Mouse (Mus musculus) heart, embryonic 13.5 days (tissue): ENCODE measurements at regions not wholly inside any gene's neighbourhood (a gene's known extent, or its start where the extent isn't known, plus 50 kb on each side); places are given as distances from the start of the nearest gene placed in this dataset.

Experiments
- ATAC-seq: fragments of 200-750 bp; cut with Nextera tagmentation; 2 replicates; pipeline ENCODE4 v1.8.0; 2017; ENCODE audit warnings: moderate TSS enrichment; ENCODE audit not compliant: insufficient number of reproducible peaks, low FRiP score, low TSS enrichment; ENCODE audit errors: extremely low read depth
- H3K27ac ChIP-seq: fragments of 300-500 bp; sonication (generic); replicated peaks from 2 replicates; pipeline ENCODE4 v1.5.1; 2015; ENCODE audit warnings: moderate library complexity, mild to moderate bottlenecking, inconsistent platforms
- H3K27me3 ChIP-seq: fragments of 300-500 bp; sonication (generic); replicated peaks from 2 replicates; pipeline ENCODE4 v1.6.1; 2015; ENCODE audit warnings: mild to moderate bottlenecking, inconsistent platforms
- H3K36me3 ChIP-seq: fragments of 300-500 bp; sonication (generic); 2 replicates; pipeline ENCODE4 v1.6.1; 2015; ENCODE audit warnings: mild to moderate bottlenecking, inconsistent platforms
- H3K4me1 ChIP-seq: fragments of 300-500 bp; sonication (generic); 2 replicates; pipeline ENCODE4 v1.6.1; 2015; ENCODE audit warnings: inconsistent platforms
- H3K4me2 ChIP-seq: fragments of 300-500 bp; sonication (generic); 2 replicates; pipeline ENCODE4 v1.6.1; 2015; ENCODE audit warnings: inconsistent platforms, mild to moderate bottlenecking, moderate library complexity
- H3K4me3 ChIP-seq: fragments of 300-500 bp; sonication (generic); 2 replicates; pipeline ENCODE4 v1.5.1; 2015; ENCODE audit warnings: moderate library complexity, mild to moderate bottlenecking, inconsistent platforms
- H3K9ac ChIP-seq: fragments of 300-500 bp; sonication (generic); 2 replicates; pipeline ENCODE4 v1.6.1; 2015; ENCODE audit warnings: inconsistent platforms, mild to moderate bottlenecking, moderate library complexity
- H3K9me3 ChIP-seq: fragments of 300-500 bp; sonication (generic); 2 replicates; pipeline ENCODE4 v1.6.1; 2016; ENCODE audit warnings: inconsistent platforms
- WGBS: fragments of 180-500 bp; shearing (Covaris S2); methylation state at CpG from one replicate; pipeline ENCODE4 v1.1.7; 2015; ENCODE audit warnings: mixed read lengths; 5-methylcytosine and 5-hydroxymethylcytosine counted together

DNA sequence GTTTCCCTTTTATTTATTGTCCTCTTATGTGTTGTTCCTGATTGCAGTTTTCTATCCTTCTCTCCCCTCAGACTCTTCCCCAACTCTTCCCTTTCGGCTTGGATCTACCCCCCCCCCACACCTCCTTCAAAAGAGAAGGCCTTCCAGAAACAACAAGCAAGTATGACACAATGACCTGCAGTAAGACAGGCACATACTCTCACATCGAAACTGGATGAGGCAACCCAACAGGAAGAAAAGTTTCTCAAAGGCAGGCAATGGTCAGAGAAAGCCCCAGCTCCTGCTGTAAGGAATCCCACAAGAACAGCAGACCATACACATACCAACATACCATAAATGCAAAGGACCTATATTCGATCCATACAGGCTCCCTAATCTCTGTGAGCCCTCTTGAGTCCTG, 535.8 kb upstream of the Zeb2 start:
- Histone ChIP-seq H3K9ac (no peak overlapping the region), H3K27me3 (no peaks in the 10 kb centered on the region), H3K9me3 (no peaks in the 10 kb centered on the region), H3K4me1 (no peaks in the 10 kb centered on the region), H3K27ac (no peak overlapping the region), H3K4me3 (no peak overlapping the region), H3K36me3 (no peaks in the 10 kb centered on the region), H3K4me2 (no peak overlapping the region)
- ATAC-seq: no peak
- WGBS: 61% methylated on average over 3 of the region's 3 CpGs

DNA sequence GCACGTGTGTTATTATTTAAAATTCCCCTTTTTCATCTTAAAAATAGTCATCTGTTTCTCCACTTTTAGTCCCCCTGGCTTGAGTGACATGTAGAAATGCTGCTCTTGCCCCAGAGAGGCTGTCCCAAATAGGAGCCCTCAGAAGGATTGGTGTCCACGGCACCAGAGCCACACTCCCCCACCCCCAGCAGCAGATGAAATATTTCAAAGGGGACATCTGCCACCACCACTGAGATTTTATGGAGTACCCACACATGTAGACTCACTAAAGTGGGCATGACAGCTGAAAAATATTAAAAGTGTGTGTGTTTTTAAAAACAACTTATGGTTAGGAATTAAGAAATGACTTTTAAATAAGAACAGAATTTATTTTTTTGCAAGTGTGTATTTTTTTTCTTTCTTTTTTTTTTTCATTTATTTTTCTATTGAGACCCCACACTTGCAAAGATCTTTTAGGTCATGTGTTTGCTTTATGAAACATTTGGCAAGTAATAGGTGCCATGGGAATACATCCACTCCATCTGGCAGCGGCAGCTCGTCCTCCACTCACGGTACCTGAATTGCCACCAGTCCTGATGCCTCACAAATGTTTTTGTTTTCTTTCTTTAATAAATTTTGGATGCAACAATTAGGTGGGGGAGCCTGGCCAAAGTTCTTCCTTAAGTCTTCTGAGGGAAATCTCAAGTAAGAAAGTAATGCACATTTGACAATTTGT, 533.2 kb upstream of the Zeb2 start:
- Histone ChIP-seq H3K27me3 (no peaks in the 10 kb centered on the region), H3K4me1 (no peaks in the 10 kb centered on the region), H3K9me3 (no peaks in the 10 kb centered on the region), H3K4me2 (no peak overlapping the region), H3K9ac (no peak overlapping the region), H3K27ac (no peak overlapping the region), H3K36me3 (no peaks in the 10 kb centered on the region), H3K4me3 (no peak overlapping the region)
- 73% methylated on average over 5 of the region's 5 CpGs for WGBS
- no peak for ATAC-seq

DNA sequence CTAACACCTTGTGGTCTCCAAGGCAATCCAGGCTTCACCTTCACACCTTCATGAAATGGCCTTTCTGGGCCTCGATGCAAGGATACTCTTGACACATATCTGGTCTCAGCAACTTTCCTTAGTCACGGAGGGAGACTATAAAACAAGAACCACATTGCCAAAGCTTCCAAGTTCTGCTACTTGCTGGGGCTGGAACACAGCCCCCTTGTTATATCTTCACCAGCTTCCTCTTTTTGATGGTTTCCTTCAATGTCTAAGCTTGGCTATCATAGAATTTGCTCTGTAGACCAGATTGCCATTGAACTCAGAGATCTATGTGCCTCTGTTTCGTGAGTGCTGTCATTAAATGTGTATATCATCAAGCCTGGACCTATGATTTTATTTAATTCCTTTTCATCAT, 530.7 kb upstream of the Zeb2 start:
- no peaks in the 10 kb centered on the region for H3K27me3 ChIP-seq
- 72% methylated on average over 3 of the region's 3 CpGs for WGBS
- no peaks in the 10 kb centered on the region for H3K9me3 ChIP-seq
- H3K9ac ChIP-seq: no peak overlapping the region
- H3K36me3 ChIP-seq: no peaks in the 10 kb centered on the region
- H3K4me1 ChIP-seq: no peaks in the 10 kb centered on the region
- H3K27ac ChIP-seq: no peak overlapping the region
- no peak for ATAC-seq
- H3K4me2 ChIP-seq: no peak overlapping the region
- no peak overlapping the region for H3K4me3 ChIP-seq

DNA sequence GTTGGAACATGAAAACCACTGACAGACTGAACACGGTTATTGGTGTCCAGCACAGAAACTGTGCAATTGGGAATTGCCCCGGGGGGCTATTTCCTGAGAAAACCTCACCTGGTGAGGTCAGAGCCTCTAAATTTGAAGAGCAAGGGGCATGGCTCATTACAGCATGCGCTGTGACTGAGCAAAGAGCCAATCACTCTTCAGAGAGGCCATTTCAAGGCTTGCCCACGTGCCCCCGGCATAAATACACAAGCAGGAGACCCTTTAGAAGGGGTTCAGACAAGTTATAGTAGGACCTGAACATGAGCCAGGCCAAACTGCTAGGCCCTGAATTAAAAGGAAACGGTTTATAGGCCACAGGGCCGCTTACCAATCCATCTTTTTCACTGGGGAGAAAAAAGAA, 512.9 kb upstream of the Zeb2 start:
- H3K4me2 ChIP-seq: no peak overlapping the region
- no peaks in the 10 kb centered on the region for H3K9me3 ChIP-seq
- H3K4me3 ChIP-seq: no peak overlapping the region
- H3K4me1 ChIP-seq: no peaks in the 10 kb centered on the region
- ATAC-seq: no peak
- no peaks in the 10 kb centered on the region for H3K27me3 ChIP-seq
- WGBS: 69% methylated on average over 7 of the region's 7 CpGs
- no peaks in the 10 kb centered on the region for H3K36me3 ChIP-seq
- no peak overlapping the region for H3K9ac ChIP-seq
- no peak overlapping the region for H3K27ac ChIP-seq

DNA sequence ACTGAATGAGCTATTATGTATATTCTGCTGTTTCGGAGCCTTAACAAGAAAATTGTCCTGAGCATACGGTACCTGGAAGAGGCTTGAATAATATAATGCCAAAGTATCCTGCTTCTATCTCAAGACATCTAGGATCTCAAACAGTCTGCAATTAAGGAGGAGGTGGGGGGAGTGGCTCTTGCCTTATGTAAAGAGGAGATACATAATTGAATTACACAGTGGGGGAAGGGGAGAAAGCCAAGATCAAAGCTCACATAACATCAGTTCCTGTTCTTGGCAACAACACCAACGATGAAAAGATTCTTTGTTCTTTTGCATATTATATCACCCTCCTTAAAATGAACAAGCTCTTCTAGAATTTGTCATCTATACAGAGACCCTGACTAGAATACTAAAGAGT, 512.4 kb upstream of the Zeb2 start:
- Histone ChIP-seq H3K4me3 (no peak overlapping the region), H3K9me3 (no peaks in the 10 kb centered on the region), H3K27me3 (no peaks in the 10 kb centered on the region), H3K4me1 (no peaks in the 10 kb centered on the region), H3K36me3 (no peaks in the 10 kb centered on the region), H3K27ac (no peak overlapping the region), H3K4me2 (no peak overlapping the region), H3K9ac (no peak overlapping the region)
- no peak for ATAC-seq
- WGBS: 65% methylated on average over 3 of the region's 3 CpGs

DNA sequence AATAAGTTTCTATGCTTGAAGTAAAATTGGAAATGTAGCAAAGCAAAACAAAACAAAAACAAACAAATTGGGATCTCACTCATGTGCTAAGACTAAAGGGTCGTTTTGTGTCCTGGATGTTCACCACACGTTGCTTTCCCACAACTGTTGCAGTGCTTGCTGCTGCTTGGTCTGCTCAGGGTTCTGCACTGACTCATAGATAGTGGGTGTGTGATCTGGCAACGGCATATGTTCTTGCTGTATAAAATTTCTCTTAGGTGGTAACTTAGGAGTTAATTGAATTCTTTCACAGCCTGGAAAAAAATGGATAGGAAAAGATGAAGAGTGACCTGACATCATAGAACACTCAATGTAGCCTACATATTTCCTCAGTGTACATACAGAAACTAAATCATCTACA, 505.9 kb upstream of the Zeb2 start:
- H3K4me2 ChIP-seq: no peak overlapping the region
- no peaks in the 10 kb centered on the region for H3K9me3 ChIP-seq
- no peaks in the 10 kb centered on the region for H3K4me1 ChIP-seq
- H3K27ac ChIP-seq: no peak overlapping the region
- WGBS: 55% methylated on average over 3 of the region's 3 CpGs
- no peak overlapping the region for H3K9ac ChIP-seq
- no peaks in the 10 kb centered on the region for H3K27me3 ChIP-seq
- no peaks in the 10 kb centered on the region for H3K36me3 ChIP-seq
- no peak for ATAC-seq
- H3K4me3 ChIP-seq: no peak overlapping the region

DNA sequence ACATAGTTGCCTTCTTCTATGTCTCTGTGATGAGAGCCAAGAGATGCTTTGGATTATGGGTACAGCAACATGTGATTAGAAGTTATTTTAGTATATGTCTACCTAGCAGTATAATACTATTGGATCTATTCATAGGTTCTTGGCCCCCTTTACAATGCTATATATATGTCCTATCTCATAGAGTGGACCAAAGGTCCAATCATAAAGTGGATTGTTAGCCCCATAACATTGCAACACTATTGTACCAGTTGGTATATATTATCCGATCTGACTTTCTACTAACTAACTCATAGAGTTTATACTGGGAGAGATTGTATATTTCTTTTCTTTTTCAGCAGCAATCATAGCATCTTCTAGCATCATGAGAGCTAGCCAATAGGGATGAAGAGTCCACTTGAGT, 491.7 kb upstream of the Zeb2 start:
- Histone ChIP-seq H3K9me3 (no peaks in the 10 kb centered on the region), H3K27me3 (no peaks in the 10 kb centered on the region), H3K27ac (no peak overlapping the region), H3K36me3 (no peaks in the 10 kb centered on the region), H3K9ac (no peak overlapping the region), H3K4me3 (no peak overlapping the region), H3K4me1 (no peaks in the 10 kb centered on the region), H3K4me2 (no peak overlapping the region)
- no peak for ATAC-seq
- WGBS: 88% methylated on average over 1 of the region's 1 CpGs

DNA sequence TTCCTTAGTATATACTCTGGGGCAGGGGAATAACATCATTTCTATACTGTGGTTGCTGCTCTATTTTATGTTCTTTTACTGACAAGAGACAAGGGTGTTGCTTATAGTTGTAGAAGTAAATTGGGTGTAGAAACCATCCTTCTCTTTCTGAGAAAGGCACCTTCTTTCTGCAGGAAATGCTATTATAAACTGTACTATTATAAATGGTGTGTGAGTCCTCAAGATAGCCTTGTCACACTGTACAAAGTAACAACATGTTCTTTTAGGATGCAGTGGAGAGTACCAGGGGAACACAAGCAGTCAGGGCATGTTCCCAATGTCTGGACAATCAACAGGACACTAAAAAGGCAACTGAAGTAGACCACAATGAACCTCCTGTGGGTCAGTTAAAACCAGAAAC, 490.2 kb upstream of the Zeb2 start:
- H3K27me3 ChIP-seq: no peaks in the 10 kb centered on the region
- H3K4me2 ChIP-seq: no peak overlapping the region
- no peaks in the 10 kb centered on the region for H3K36me3 ChIP-seq
- no peaks in the 10 kb centered on the region for H3K9me3 ChIP-seq
- H3K27ac ChIP-seq: no peak overlapping the region
- H3K4me3 ChIP-seq: no peak overlapping the region
- H3K4me1 ChIP-seq: no peaks in the 10 kb centered on the region
- no peak overlapping the region for H3K9ac ChIP-seq
- ATAC-seq: no peak

DNA sequence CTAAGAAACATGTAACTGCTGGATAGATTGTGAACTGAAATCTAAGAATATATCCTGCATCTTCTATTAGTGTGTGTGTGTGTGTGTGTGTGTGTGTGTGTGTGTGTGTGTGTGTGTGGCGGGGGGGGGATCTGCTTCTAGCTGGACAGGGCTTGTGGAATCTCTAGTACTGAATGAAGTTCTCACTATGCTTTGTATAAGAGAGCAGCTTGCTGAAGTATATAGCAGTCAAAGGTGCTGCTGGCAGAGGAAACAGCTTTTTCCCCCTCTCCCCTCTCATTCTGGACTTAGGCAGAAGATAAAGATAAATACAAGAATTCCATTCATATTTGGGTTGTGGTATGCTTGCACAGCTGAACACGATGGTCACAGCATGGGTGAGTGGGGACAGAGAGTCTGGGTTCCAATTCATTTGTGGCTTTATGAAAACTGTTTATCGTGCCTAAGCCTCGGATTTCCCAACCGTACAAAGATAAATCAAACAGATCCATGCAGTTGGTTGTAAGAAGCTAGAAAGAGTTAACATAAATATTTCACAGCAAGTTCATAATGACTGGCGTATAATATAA, 484.2 kb upstream of the Zeb2 start:
- 51% methylated on average over 5 of the region's 6 CpGs for WGBS
- Histone ChIP-seq H3K4me1 (0 out of 2 replicates have a peak, but pooled peaks cover 3% of the 10 kb centered on the region), H3K36me3 (no peaks in the 10 kb centered on the region), H3K4me3 (no peak overlapping the region), H3K9me3 (no peaks in the 10 kb centered on the region), H3K27me3 (no peaks in the 10 kb centered on the region), H3K4me2 (no peak overlapping the region), H3K27ac (no peak overlapping the region), H3K9ac (no peak overlapping the region)
- no peak for ATAC-seq

DNA sequence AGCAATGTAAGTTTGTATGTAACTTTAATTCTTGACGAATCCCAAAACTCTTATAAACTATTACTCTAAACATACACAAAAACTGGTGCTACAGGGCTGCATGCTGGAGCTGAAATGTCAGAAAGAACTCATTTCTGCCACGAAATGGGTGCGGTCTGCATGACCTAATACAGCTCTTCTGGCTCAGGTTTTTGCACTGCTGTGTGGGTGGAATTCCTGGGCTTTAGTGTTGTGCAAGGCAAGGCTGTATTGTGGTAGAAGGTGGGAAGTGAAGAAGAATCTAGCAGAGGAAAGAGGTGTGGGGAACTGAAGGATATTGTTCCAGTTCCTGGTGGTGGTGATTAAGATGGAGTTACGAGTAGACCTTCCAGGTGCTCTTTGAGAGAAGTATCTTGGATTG, 476.6 kb upstream of the Zeb2 start:
- H3K27me3 ChIP-seq: no peaks in the 10 kb centered on the region
- H3K9ac ChIP-seq: no peak overlapping the region
- H3K27ac ChIP-seq: no peak overlapping the region
- H3K4me3 ChIP-seq: no peak overlapping the region
- H3K36me3 ChIP-seq: no peaks in the 10 kb centered on the region
- WGBS: 71% methylated on average over 4 of the region's 4 CpGs
- ATAC-seq: no peak
- no peaks in the 10 kb centered on the region for H3K9me3 ChIP-seq
- H3K4me1 ChIP-seq: no peaks in the 10 kb centered on the region
- no peak overlapping the region for H3K4me2 ChIP-seq

DNA sequence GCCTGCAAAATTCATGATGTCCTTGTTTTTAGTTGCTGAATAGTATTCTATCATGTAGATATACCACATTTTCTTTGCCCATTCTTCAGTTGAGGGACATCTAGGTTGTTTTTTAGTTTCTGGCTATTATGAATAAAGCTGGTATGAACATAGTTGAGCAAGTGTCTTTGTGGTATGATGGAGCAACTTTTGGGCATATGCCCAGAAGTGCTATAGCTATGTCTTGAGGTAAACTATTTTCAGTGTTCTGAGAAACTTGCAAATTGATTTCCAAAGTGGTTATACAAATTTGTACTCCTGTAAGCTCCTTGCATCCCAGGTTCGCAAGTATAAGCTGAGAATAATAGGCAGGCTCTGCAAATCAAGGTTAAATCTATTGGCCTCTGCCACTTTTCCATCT, 473.8 kb upstream of the Zeb2 start:
- no peaks in the 10 kb centered on the region for H3K9me3 ChIP-seq
- H3K4me2 ChIP-seq: no peak overlapping the region
- ATAC-seq: no peak
- H3K36me3 ChIP-seq: no peaks in the 10 kb centered on the region
- H3K27me3 ChIP-seq: no peaks in the 10 kb centered on the region
- no peak overlapping the region for H3K9ac ChIP-seq
- H3K27ac ChIP-seq: no peak overlapping the region
- H3K4me3 ChIP-seq: no peak overlapping the region
- 82% methylated on average over 1 of the region's 1 CpGs for WGBS
- H3K4me1 ChIP-seq: peaks cover 6% of the 10 kb centered on the region; the same call in 1 of the 2 replicates

DNA sequence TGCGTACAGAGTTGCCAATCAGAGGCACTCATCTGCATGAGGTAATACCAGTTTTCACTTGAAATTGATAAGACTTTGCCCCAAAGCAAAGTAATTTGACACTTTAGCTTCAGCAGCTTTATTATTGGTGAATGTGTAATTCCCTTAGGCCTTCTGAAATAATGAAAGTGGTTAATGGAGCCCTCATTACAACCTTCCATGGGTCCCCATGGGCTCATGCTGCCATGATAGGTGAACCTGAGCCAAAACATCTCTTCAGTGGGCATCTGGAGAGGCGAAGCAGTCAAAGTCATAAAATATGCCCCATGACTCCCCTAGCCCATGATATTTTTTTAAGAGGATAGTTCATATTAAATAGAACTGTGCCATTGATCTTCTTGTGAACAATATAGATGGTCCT, 471.1 kb upstream of the Zeb2 start:
- no peaks in the 10 kb centered on the region for H3K36me3 ChIP-seq
- no peak for ATAC-seq
- peaks cover 6% of the 10 kb centered on the region; the same call in 1 of the 2 replicates for H3K4me1 ChIP-seq
- WGBS: 76% methylated on average over 2 of the region's 2 CpGs
- H3K27ac ChIP-seq: no peak overlapping the region
- H3K9ac ChIP-seq: no peak overlapping the region
- no peak overlapping the region for H3K4me2 ChIP-seq
- no peaks in the 10 kb centered on the region for H3K9me3 ChIP-seq
- H3K27me3 ChIP-seq: no peaks in the 10 kb centered on the region
- H3K4me3 ChIP-seq: no peak overlapping the region
